Mouse (Mus musculus) midbrain, embryonic 11.5 days (tissue): ENCODE data around the gene Fbxo2. TPM values are rescaled to one million over a fixed set of nuclear protein-coding genes. Genes with fewer than 3 reads are reported as not detected.

Source experiments
- ATAC-seq: fragments of 200-750 bp; cut with Nextera tagmentation; 2 replicates; pipeline ENCODE4 v1.8.0; 2017; ENCODE audit warnings: moderate TSS enrichment, moderate library complexity; ENCODE audit not compliant: low FRiP score
- DNase-seq: peaks from one replicate; pipeline ENCODE4 v3.0.0; 2015; ENCODE audit warnings: low spot score; ENCODE audit errors: missing footprints
- H3K27ac ChIP-seq: fragments of 300-500 bp; sonication (generic); 2 replicates; pipeline ENCODE4 v1.5.1; 2014; ENCODE audit warnings: low read depth, low read length
- H3K27me3 ChIP-seq: fragments of 300-500 bp; sonication (generic); 2 replicates; pipeline ENCODE4 v1.6.1; 2014; ENCODE audit warnings: mild to moderate bottlenecking, low read length, moderate library complexity, mixed read lengths; ENCODE audit not compliant: control insufficient read depth, insufficient read depth
- H3K36me3 ChIP-seq: fragments of 300-500 bp; sonication (generic); 2 replicates; pipeline ENCODE4 v1.6.1; 2014; ENCODE audit warnings: mild to moderate bottlenecking, low read length, moderate library complexity, mixed read lengths; ENCODE audit not compliant: control insufficient read depth, insufficient read depth
- H3K4me1 ChIP-seq: fragments of 300-500 bp; sonication (generic); 2 replicates; pipeline ENCODE4 v1.6.1; 2014; ENCODE audit warnings: low read length; ENCODE audit not compliant: control insufficient read depth, insufficient read depth
- H3K4me2 ChIP-seq: fragments of 300-500 bp; sonication (generic); 2 replicates; pipeline ENCODE4 v1.6.1; 2014; ENCODE audit warnings: mild to moderate bottlenecking, moderate library complexity
- H3K4me3 ChIP-seq: fragments of 300-500 bp; sonication (generic); 2 replicates; pipeline ENCODE4 v1.5.1; 2014; ENCODE audit warnings: low read depth, low read length
- H3K9ac ChIP-seq: fragments of 300-500 bp; sonication (generic); 2 replicates; pipeline ENCODE4 v1.6.1; 2014; ENCODE audit warnings: low read length
- H3K9me3 ChIP-seq: fragments of 300-500 bp; sonication (generic); 2 replicates; pipeline ENCODE4 v1.6.1; 2016; ENCODE audit warnings: low read length; ENCODE audit not compliant: control insufficient read depth
- WGBS: fragments of 180-500 bp; shearing (Covaris S2); extraction: QIAGEN DNeasy Blood & Tissue Kit; methylation state at CpG from one replicate; pipeline ENCODE4 v1.1.7; 2014; 5-methylcytosine and 5-hydroxymethylcytosine counted together
- polyA plus RNA-seq: library from polyadenylated mRNA; unstranded; fragments of >200 nt; fragmentation: Nextera tagmentation; extraction: Ambion mirVana; gene quantifications from 2 replicates; pipeline ENCODE4 v1.2.1, GENCODE M21; 2014

Fbxo2 gene
- polyA plus RNA-seq, 1 experiment from 2014 or later = 1.1 TPM

GRCm38 (mm10) chr4:148121362-148121761, 39.1 kb upstream of the Fbxo2 start:
- no peak overlapping the region for H3K9ac ChIP-seq
- H3K36me3 ChIP-seq = no peaks in the 10 kb centered on the region
- H3K27ac ChIP-seq = no peak overlapping the region
- H3K4me1 ChIP-seq = peaks cover 11% of the 10 kb centered on the region
- DNase-seq (no peak), ATAC-seq (no peak)
- H3K27me3 ChIP-seq = no peaks in the 10 kb centered on the region
- WGBS = 86% methylated on average over 4 of the region's 4 CpGs
- H3K4me3 ChIP-seq = no peak overlapping the region
- no peaks in the 10 kb centered on the region; the same call in 1 of the 2 replicates for H3K9me3 ChIP-seq
- H3K4me2 ChIP-seq = no peak overlapping the region

- no peak overlapping the region for H3K27ac ChIP-seq
- no peak overlapping the region for H3K4me3 ChIP-seq
- H3K9me3 ChIP-seq = no peaks in the 10 kb centered on the region
- peak; percentile 77 for ATAC-seq
- H3K4me2 ChIP-seq = no peak overlapping the region
- no peak for DNase-seq
- WGBS = 8% methylated on average over 6 of the region's 6 CpGs
- peaks cover 11% of the 10 kb centered on the region for H3K4me1 ChIP-seq
- no peaks in the 10 kb centered on the region for H3K36me3 ChIP-seq
- H3K27me3 ChIP-seq = no peaks in the 10 kb centered on the region
- H3K9ac ChIP-seq = peak overlapping the region; percentile 35; the same call in 1 of the 2 replicates
Observed at GRCm38 (mm10) chr4:148121982-148122693, 38.3 kb upstream of the Fbxo2 start.

GRCm38 (mm10) chr4:148122694-148123066, 37.7 kb upstream of the Fbxo2 start:
- no peaks in the 10 kb centered on the region for H3K36me3 ChIP-seq
- DNase-seq (no peak), ATAC-seq (no peak)
- H3K9ac ChIP-seq = no peak overlapping the region
- no peak overlapping the region for H3K4me2 ChIP-seq
- WGBS = 69% methylated on average over 3 of the region's 3 CpGs
- no peak overlapping the region for H3K27ac ChIP-seq
- no peaks in the 10 kb centered on the region for H3K27me3 ChIP-seq
- no peaks in the 10 kb centered on the region for H3K9me3 ChIP-seq
- H3K4me1 ChIP-seq = peaks cover 11% of the 10 kb centered on the region
- no peak overlapping the region for H3K4me3 ChIP-seq

DNA sequence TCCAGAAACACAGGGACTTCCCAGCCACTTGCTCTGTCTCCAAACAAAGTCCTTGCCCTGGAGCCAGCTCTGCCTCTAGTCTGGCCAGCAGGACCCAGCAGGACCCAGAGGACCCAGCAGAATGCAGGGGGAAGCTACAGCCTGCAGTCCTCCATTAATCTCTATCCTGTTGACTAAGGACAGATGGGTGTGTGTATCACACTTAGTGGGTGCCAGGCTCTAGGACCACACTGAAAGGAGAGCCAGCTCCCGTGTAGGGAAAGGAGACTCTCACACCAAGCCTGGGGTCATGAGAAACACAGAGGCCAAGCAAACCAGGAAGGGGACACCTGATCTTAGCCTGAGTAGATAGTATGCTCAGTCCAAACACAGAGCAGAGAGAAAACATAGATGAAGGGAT, 32.2 kb upstream of the Fbxo2 start:
- no peaks in the 10 kb centered on the region for H3K9me3 ChIP-seq
- H3K9ac ChIP-seq = peak overlapping the region; percentile 54; the same call in 1 of the 2 replicates
- WGBS = 68% methylated on average over 1 of the region's 1 CpGs
- peaks cover 10% of the 10 kb centered on the region; the same call in 1 of the 2 replicates for H3K27me3 ChIP-seq
- peak overlapping the region; percentile 79 for H3K4me2 ChIP-seq
- H3K4me3 ChIP-seq = no peak overlapping the region; the same call in 1 of the 2 replicates
- H3K27ac ChIP-seq = no peak overlapping the region
- H3K4me1 ChIP-seq = peaks cover 24% of the 10 kb centered on the region
- DNase-seq (no peak), ATAC-seq (no peak)
- no peaks in the 10 kb centered on the region for H3K36me3 ChIP-seq

DNA sequence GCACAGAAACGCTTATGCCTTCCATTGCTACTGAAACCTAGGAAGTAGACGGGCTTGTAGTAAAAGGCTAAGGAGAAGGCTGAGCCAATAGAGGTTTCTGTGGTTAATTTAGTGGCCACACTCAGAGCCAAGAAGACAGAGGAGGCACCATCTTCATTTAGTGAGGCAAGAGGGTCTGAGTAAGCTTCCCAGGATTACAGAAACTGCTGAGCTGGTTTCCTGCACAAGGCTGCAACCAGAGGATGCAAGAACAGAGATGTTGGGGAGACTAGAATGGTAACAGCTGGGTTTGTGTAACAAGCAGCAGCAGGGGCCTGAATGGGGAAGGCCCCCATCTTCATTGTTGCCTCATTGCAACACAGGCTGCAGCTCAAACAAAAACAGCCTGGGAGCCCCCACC, 31.7 kb upstream of the Fbxo2 start:
- peak overlapping the region; percentile 79 for H3K4me2 ChIP-seq
- ATAC-seq = no peak

GRCm38 (mm10) chr4:148130133-148130532, 30.3 kb upstream of the Fbxo2 start, which contains the start of gene Mad2l2:
Gene Mad2l2 (plus strand): TSS chr4:148130384.
- H3K27me3 ChIP-seq = peaks cover 10% of the 10 kb centered on the region; the same call in 1 of the 2 replicates
- WGBS = 2% methylated on average over 18 of the region's 18 CpGs
- H3K4me2 ChIP-seq = peak within 1 kb of the TSS; percentile 79
- H3K9me3 ChIP-seq = no peaks in the 10 kb centered on the region
- peak; percentile 95 for DNase-seq
- no peak for ATAC-seq
- peak within 1 kb of the TSS; percentile 97 for H3K9ac ChIP-seq
- H3K27ac ChIP-seq = peak within 1 kb of the TSS; percentile 99
- no peaks in the 10 kb centered on the region for H3K36me3 ChIP-seq
- peak within 1 kb of the TSS; percentile 67 for H3K4me3 ChIP-seq
- peaks cover 24% of the 10 kb centered on the region for H3K4me1 ChIP-seq

More for the DNA sequence above, 31.7 kb upstream of the Fbxo2 start:
- Histone ChIP-seq H3K27ac (no peak overlapping the region), H3K27me3 (peaks cover 10% of the 10 kb centered on the region; the same call in 1 of the 2 replicates), H3K4me1 (peaks cover 24% of the 10 kb centered on the region), H3K4me3 (peak overlapping the region; percentile 67), H3K9ac (peak overlapping the region; percentile 54), H3K9me3 (no peaks in the 10 kb centered on the region), H3K36me3 (no peaks in the 10 kb centered on the region)
- 82% methylated on average over 2 of the region's 2 CpGs for WGBS
- no peak for DNase-seq

DNA sequence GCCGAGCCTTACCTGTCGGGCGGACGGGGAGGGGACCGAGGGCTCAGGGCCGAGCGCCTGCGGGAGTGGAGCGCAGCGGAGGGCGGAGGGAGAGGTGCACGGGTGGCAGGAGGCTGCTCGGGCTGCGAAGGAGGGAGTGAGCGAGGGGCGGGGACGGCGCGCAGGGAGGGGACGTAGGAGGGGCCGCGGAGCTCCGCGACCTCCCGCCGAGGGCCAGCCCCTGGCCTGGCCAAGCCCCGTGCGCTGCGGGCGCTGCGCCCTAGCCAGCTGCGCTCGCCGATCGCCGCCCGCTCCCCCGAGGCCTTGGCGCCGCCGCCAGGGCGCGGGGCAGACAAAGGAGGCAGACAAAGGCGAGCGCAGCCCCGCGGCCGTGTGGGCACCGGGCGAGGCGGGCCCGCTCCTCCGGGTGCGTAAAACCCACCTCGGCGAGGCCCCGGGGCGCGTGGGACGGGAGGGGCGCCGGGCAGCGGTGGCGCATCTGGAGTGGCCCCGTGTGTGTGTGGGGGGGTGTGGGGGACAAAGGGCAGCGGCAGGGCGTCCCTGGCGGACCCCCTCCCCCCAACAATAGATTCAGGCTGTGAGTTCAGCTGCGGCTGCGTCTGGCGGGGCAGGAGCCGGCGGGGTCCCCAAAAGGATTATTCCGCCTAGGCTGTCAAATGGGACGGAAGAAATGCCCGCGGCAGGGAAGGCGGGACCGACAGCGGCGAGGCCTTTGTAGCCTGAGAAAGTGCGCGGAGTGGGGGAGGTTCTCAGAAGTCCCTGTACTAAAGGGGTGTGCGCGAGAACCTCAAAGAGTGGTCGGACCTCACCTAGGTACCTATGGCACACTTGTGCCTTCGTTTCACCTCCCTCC, 29.6 kb upstream of the Fbxo2 start, which contains the start of gene Draxin:
TSS of gene Draxin (minus strand) at position 138 of the 853 bp plus-strand sequence.
- Histone ChIP-seq H3K27ac (peak within 1 kb of the TSS; percentile 99), H3K4me3 (peak within 1 kb of the TSS; percentile 67), H3K36me3 (no peaks in the 10 kb centered on the region), H3K4me1 (peaks cover 24% of the 10 kb centered on the region), H3K27me3 (peaks cover 10% of the 10 kb centered on the region; the same call in 1 of the 2 replicates), H3K9ac (peak within 1 kb of the TSS; percentile 97), H3K4me2 (peak within 1 kb of the TSS; percentile 79), H3K9me3 (no peaks in the 10 kb centered on the region)
- ATAC-seq (peak; percentile 90), DNase-seq (peak; percentile 97)
- under 1% methylated on average over 66 of the region's 87 CpGs for WGBS

DNA sequence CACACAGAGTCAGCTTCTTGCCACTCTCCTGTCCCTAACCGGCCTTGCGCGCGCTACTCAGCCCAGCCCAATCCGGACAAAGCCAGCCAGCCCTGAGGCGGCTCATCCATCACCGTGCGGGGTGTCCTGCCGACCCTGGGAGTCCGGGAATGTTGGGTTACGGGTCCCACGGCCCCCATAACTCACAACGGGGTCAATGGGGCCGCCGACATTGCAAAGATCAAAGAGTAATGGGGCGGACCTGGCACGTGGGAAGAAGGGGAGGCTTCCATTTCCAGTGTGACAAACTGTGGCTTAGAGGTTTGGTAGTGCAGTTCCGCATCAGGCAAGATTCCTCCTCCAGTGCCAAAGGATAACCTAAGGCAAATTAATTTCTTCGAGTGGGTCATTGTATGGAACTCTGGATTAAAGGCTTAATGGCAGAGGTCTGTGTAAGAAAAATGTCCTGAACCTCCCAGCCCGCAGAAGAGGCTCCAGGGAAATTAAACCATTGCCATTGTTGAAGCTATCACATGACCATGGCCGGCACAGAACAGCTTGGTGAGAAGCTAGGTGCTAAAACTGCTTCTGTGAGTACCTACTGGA, 28.8 kb upstream of the Fbxo2 start:
- Histone ChIP-seq H3K4me1 (peaks cover 24% of the 10 kb centered on the region), H3K27ac (peak overlapping the region; percentile 99), H3K4me2 (peak overlapping the region; percentile 79), H3K4me3 (peak overlapping the region; percentile 67), H3K9me3 (no peaks in the 10 kb centered on the region), H3K27me3 (peaks cover 10% of the 10 kb centered on the region; the same call in 1 of the 2 replicates), H3K9ac (peak overlapping the region; percentile 97), H3K36me3 (no peaks in the 10 kb centered on the region)
- ATAC-seq = peak; percentile 70
- DNase-seq = peak; percentile 95
- 1% methylated on average over 21 of the region's 21 CpGs for WGBS
